Mouse (Mus musculus) heart, adult 8-10 months (tissue): Measurements from ENCODE around the gene Cd27. TPM values are rescaled to one million over a fixed set of nuclear protein-coding genes. Genes with fewer than 3 reads are reported as not detected.

Experiments
- DNase-seq: peaks from one replicate; pipeline ENCODE4 v3.0.0; 2022; ENCODE audit warnings: low spot score
- microRNA-seq: library from miRNA; unstranded; fragments of <30 nt; microRNA quantifications from one replicate; pipeline ENCODE4 v1.2.0, GENCODE M21; 2022
- total RNA-seq, 4 experiments: library from RNA; stranded (reverse); gene quantifications; 2 replicates each; pipeline ENCODE4 v1.2.4; 2022

The Cd27 gene
- total RNA-seq, 4 experiments from 2014 or later, result 0.22 to 0.84 (median 0.43) TPM; not detected in 1

GRCm38 (mm10) chr6:125213715-125214114, 23.1 kb downstream of the Cd27 start:
- DNase-seq, result no peak

DNA sequence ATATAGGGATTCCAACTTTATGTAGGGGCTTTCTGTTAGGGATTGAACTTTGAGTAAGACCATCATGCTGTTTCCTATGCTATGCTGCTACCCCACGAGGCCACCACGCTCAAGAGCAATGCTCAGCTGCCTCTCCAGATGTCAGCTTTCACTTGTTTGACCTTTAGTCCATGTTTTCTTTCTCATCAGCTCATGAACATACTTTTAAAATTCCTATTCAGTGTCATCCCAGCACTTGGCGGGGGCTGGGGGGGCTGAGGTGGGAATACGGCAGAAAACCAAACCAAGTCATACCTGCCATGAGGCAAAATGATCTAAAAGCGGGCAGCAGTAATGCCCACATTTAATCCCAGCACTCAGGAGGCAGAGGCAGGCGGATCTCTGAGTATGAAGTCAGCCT, 23.7 kb downstream of the Cd27 start:
- no peak for DNase-seq

DNA sequence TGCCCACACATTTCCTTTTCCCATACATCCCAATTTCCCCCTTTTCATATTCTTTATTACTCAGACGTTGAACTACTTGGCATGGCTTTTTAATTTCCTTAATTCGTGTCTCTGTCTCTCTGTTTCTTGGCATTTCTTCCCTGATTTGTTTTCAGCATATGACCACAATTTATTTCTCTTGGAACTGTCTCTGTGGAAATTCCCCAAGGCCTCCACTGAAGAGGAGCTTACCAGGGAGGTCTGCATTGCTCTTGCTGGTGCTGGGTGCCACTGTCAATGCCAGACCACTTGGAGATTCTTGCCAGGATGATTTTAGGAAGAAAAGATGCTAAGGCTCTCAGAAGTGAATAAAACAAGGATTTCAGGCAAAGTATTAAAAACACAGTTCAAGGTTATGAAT, 24.2 kb downstream of the Cd27 start:
- no peak for DNase-seq

GRCm38 (mm10) chr6:125210436-125210835, 26.4 kb downstream of the Cd27 start:
- DNase-seq, result no peak

- no peak for DNase-seq
These were observed 39.6 kb downstream of the Cd27 start for GRCm38 (mm10) chr6:125197166-125197565.

- DNase-seq, result peak; percentile 26
These were observed 40.5 kb downstream of the Cd27 start for GRCm38 (mm10) chr6:125196301-125196700.

DNA sequence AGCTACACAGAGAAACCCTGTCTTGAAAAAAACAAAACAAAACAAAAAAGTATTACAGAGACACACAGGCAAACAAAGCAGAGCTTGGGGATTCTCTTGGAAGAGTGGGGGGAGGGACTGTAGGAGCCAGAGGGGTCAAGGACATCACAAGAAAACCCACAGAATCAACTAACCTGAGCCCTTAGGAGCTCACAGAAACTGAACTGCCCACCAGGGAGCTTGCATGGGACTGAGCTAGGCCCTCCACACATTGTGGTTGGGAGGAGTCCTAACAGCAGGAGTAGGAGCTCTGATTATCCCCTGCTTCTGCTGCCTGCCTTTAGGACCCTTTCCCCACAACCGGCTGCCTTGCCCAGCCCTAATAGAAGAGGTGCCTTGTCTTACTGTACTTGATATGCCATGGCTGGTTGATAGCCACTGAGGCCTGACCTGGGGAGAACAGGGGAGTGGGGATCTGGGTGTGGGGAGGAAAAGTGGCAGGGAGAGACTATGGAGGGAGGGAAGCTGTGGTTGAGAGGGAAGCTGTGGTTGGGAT, 41.2 kb downstream of the Cd27 start:
- DNase-seq, result no peak

DNA sequence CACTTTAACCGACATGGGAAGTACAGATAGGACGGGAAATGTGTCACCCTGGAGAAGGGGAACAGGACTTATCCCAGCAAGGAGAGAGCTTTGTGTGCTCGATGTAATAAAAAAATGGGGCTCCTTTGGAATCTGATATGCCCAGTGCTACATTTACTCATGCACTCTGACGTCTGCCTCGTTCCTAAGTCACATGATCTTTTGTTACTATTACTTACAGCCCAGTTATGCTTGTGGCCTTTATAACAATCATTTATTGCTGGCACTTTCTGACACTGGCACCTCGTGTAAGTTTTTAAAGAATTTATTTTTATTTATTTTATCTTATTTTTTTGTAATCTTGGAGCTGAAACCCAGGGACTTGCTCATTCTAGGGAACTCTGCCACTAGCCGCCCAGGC, 43.4 kb downstream of the Cd27 start:
- no peak for DNase-seq

- DNase-seq, result no peak
These were observed 44.0 kb downstream of the Cd27 start for GRCm38 (mm10) chr6:125192841-125193240.

DNA sequence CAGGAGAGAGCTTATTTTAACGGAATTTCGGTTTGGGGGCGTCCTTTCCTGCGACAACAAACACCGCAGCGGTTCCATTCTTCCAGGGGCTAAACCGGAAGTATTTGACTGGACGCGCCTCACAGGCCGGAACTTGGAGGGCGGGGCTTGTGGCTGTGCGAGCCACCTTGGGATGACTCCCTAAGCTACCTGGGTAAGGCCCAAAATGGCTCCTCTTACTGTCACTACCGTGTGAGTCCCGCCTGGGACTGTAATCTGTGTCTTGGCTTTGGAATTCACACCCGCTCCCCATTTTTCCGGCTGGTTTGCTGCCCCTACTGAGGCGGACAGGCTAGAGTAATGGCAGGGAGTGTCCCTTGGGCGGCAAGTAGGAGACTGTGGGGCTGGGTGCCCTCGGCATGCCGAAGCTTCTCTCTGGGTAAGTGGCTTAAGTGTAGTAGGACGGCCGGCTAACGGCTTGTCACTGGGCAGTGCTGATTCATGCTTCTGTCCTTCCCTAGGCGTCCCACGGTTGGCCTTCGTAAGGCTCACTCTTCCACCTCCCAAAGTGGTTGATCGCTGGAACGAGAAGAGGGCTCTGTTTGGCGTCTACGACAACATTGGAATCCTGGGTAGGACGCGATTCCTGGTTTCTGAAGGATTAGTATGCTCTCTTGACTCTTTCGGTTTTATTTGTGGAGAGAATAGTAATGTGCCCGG, 44.6 kb downstream of the Cd27 start:
- peak; percentile 89 for DNase-seq

DNA sequence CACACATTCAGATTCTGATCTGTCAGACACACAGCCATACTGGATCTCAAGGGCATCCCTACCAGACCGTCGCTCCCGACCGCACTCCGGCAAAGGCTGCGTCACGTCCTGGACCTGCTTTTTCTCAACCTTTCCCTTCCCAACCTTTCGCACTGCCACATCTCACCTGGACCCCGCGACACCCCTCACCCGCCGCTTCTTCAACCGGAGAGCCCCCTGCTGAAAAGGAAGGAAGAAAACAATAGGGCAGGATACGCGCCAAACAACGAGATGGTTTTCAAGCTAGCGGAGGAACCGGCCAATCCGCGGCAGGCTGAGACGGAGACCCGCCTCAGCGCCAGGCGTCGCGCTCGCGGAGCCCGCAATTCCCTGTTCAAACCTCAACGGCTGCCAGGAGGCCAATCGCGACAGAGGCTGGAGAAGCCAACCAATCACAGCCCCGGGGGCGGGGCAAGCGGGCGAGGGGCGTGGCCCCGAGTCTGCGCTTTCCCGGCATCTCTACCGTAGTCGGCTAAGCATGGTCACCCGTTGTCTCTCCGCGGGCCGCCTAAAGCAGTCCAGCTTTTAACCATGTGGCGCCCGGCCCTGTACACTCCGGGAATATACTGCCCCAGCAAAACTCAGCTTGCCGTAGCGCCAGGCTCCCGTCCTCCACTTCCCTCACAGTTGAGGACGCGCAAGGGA, 45.3 kb downstream of the Cd27 start, which contains the start of the genes Ncapd2 and Mrpl51:
Ncapd2 (minus strand) TSS at position 370 of the 684 bp plus-strand sequence.
Mrpl51 (plus strand) TSS at position 470 of the 684 bp plus-strand sequence.
- peak; percentile 95 for DNase-seq

- DNase-seq, result no peak
These were observed 46.0 kb downstream of the Cd27 start for GRCm38 (mm10) chr6:125190816-125191215.

DNA sequence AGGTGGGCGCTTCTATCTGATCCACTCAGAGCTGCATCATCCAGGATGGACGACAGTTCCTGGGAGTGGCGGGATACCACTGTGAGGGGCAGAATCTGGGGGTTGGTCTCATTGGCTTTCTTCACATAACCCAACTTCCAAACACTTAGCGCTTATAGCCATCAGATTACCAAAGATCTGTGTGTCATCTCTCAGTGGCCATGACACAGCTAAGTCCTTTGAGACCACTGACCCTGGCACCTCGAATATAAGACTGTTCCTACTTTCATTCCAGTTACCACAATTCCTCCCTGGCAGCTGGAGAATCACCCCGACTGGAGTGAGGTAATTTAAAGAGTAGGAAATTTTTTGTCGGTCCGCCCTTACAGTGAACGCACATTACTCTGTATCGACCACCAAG, 50.6 kb downstream of the Cd27 start:
- no peak for DNase-seq

Small RNAs within 50 kb of the gene (microRNA-seq; reads per million reads assigned to microRNA genes)
- gene Mir3098, result 3.4 reads per million, percentile 6 among the genes with 10 or more reads in this experiment
- gene Mir8113, result not detected

Other genes starting within 250 kb of the Cd27 start
- gene Pianp, start 240.3 kb downstream of the Cd27 start, total RNA-seq, result 1 to 10 TPM in 1 of 4 experiments, under 1 TPM in 3; 0.31 to 2.7 (median 0.41) TPM
- gene Zfp384, start 227.9 kb downstream of the Cd27 start, total RNA-seq, result 10 to 100 TPM; 21.0 to 24.4 (median 23.6) TPM
- 10 to 100 TPM; 24.7 to 27.7 (median 25.1) TPM for gene Ing4, start 197.2 kb downstream of the Cd27 start, total RNA-seq
- gene Acrbp, start 187.3 kb downstream of the Cd27 start, total RNA-seq, result 1 to 10 TPM; 1.5 to 2.6 (median 2.2) TPM
- gene Lpar5, start 169.1 kb downstream of the Cd27 start, total RNA-seq, result 1 to 10 TPM in 1 of 4 experiments, not detected in 3; 1.6 TPM
- 100 to 1,000 TPM; 100 to 126 (median 113) TPM for gene Chd4, start 141.0 kb downstream of the Cd27 start, total RNA-seq
- 10 to 100 TPM; 16.5 to 21.5 (median 20.3) TPM for gene Nop2, start 105.1 kb downstream of the Cd27 start, total RNA-seq
- 10 to 100 TPM in 2 of 4 experiments, 1 to 10 TPM in 2; 5.2 to 11.9 (median 9.4) TPM for gene Iffo1, start 91.8 kb downstream of the Cd27 start, total RNA-seq
- 1,000 to 10,000 TPM; 4,410 to 5,784 (median 5,238) TPM for gene Gapdh, start 70.5 kb downstream of the Cd27 start, total RNA-seq
- 10 to 100 TPM; 14.3 to 18.7 (median 15.6) TPM for gene Ncapd2, start 45.3 kb downstream of the Cd27 start, total RNA-seq
- 100 to 1,000 TPM; 313 to 324 (median 318) TPM for gene Mrpl51, start 45.2 kb downstream of the Cd27 start, total RNA-seq
- gene Vamp1, start 21.5 kb downstream of the Cd27 start, total RNA-seq, result 1 to 10 TPM; 5.2 to 7.7 (median 6.5) TPM
- 1 to 10 TPM; 4.8 to 5.8 (median 5.4) TPM for gene Tapbpl, start 5.2 kb downstream of the Cd27 start, total RNA-seq
- gene Tuba3a, start 49.0 kb upstream of the Cd27 start, total RNA-seq, result not detected
- gene Ltbr, start 76.9 kb upstream of the Cd27 start, total RNA-seq, result 10 to 100 TPM; 24.4 to 26.2 (median 25.5) TPM
- gene Scnn1a, start 83.6 kb upstream of the Cd27 start, total RNA-seq, result under 1 TPM; 0.46 to 0.80 (median 0.58) TPM
- 10 to 100 TPM; 50.4 to 54.8 (median 52.8) TPM for gene Tnfrsf1a, start 112.4 kb upstream of the Cd27 start, total RNA-seq
- gene Plekhg6, start 143.8 kb upstream of the Cd27 start, total RNA-seq, result under 1 TPM in 2 of 4 experiments, not detected in 2; 0.06 to 0.09 TPM